Comparison of ENCODE assay signal across 11 mouse cellular contexts in the genomic region with DNA sequence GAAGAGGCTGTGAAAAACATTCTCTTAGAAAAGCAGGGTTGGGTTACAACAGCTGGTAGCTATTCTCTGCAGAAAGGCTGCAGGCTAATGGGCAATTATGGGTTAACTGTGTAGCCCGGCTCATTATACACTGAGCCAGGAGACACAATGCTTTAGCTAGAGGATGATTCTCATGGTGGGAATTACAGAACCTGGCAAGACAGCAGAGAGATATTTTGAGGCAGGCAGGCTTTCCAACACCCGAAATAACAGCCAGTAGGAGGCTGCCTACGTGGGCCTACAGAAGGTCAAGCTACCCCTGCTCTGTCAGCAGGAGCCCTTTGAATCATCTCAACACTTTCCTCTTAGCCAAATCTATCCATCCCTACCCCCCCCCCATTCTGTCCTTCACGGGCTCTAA.
DNase-seq lines count a peak whose midpoint lies in the region; ATAC-seq and TF ChIP-seq lines count a peak whose summit lies in the region.
"Had no signal": no experiment of that assay in that cellular context is flagged by ENCODE, and none has a peak within 500 bp of the region (broad histone marks: within the 10 kb centered on the region; RNA-seq: fewer than 3 reads in every experiment).

No protein-coding gene starts in this region.

- H3K27me3 ChIP-seq in forebrain, embryonic 15.5 days, result no peaks in the 10 kb centered on the region
- no peaks in the 10 kb centered on the region for H3K27me3 ChIP-seq in limb, embryonic 14.5 days (ENCODE audit: control insufficient read depth, insufficient read depth, low read length)
- no peaks in the 10 kb centered on the region for H3K27me3 ChIP-seq in intestine, postnatal 0 days (replicated peaks; ENCODE audit: control insufficient read depth, insufficient read depth, low read length)
- H3K27me3 ChIP-seq: liver, embryonic 15.5 days had no signal

- H3K4me1 ChIP-seq in forebrain, embryonic 15.5 days, result peaks cover 5% of the 10 kb centered on the region; the same call in 1 of the 2 replicates
- 0 out of 2 replicates have a peak, but pooled peaks cover 7% of the 10 kb centered on the region for H3K4me1 ChIP-seq in limb, embryonic 14.5 days (ENCODE audit: control insufficient read depth, insufficient read depth, low read length)
- no peaks in the 10 kb centered on the region for H3K4me1 ChIP-seq in intestine, postnatal 0 days (replicated peaks; ENCODE audit: control insufficient read depth, insufficient read depth, low read length)
- H3K4me1 ChIP-seq: liver, embryonic 15.5 days had no signal

- 23% methylated on average over 4 of the region's 4 CpGs for WGBS in forebrain, embryonic 15.5 days
- 42% methylated on average over 4 of the region's 4 CpGs for WGBS in limb, embryonic 14.5 days
- WGBS in intestine, postnatal 0 days, result 57% methylated on average over 4 of the region's 4 CpGs

- no peak for TF ChIP-seq CTCF in intestine, postnatal 0 days (IDR thresholded peaks at IDR 0.05; ENCODE audit: low read depth)

- H3K36me3 ChIP-seq in forebrain, embryonic 15.5 days, result no peaks in the 10 kb centered on the region
- no peaks in the 10 kb centered on the region for H3K36me3 ChIP-seq in limb, embryonic 14.5 days (ENCODE audit: control insufficient read depth, insufficient read depth, low read length)
- no peaks in the 10 kb centered on the region for H3K36me3 ChIP-seq in intestine, postnatal 0 days (ENCODE audit: control insufficient read depth, insufficient read depth)
- H3K36me3 ChIP-seq: liver, embryonic 15.5 days had no signal

- TF ChIP-seq POLR2A in limb, embryonic 14.5 days (IDR thresholded peaks at IDR 0.05; ENCODE audit: borderline replicate concordance, extremely low read depth, insufficient read depth, insufficient read length), result no peak

- H3K4me3 ChIP-seq in forebrain, embryonic 15.5 days, result no peak overlapping the region
- no peak overlapping the region for H3K4me3 ChIP-seq in limb, embryonic 14.5 days (replicated peaks; ENCODE audit: low read length)
- H3K4me3 ChIP-seq in intestine, postnatal 0 days (ENCODE audit: low read depth, low read length), result no peak overlapping the region
- H3K4me3 ChIP-seq: liver, embryonic 15.5 days had no signal

- no peak overlapping the region for H3K27ac ChIP-seq in forebrain, embryonic 15.5 days (replicated peaks)
- no peak overlapping the region for H3K27ac ChIP-seq in limb, embryonic 14.5 days (replicated peaks; ENCODE audit: low read depth, low read length)
- H3K27ac ChIP-seq in intestine, postnatal 0 days (ENCODE audit: low read depth, low read length), result no peak overlapping the region
- H3K27ac ChIP-seq: liver, embryonic 15.5 days had no signal

- DNase-seq in heart, adult 8-10 months (ENCODE audit: low spot score), result peak; percentile 54
- no peak for DNase-seq in heart, postnatal 25 days (ENCODE audit: low spot score)
- DNase-seq in embryo, embryonic 11 days, result peak; percentile 15
- peak; percentile 56 for DNase-seq in limb, embryonic 14.5 days (ENCODE audit: low spot score)
- no peak for DNase-seq in layer of hippocampus, postnatal 10 days (ENCODE audit: low spot score in 2 of 2)
- DNase-seq: kidney, postnatal 14 days; thymus, postnatal 14 days had no signal

- peak; percentile 57 for ATAC-seq in forebrain, embryonic 15.5 days (replicated peaks)
- ATAC-seq in limb, embryonic 14.5 days (ENCODE audit: low FRiP score, low read depth), result peak; percentile 78
- ATAC-seq in intestine, postnatal 0 days, result no peak

- intact Hi-C loops in heart, postnatal 25 days (cut with DNase I), result no loop called here

- no peaks in the 10 kb centered on the region for H3K9me3 ChIP-seq in forebrain, embryonic 15.5 days
- no peaks in the 10 kb centered on the region for H3K9me3 ChIP-seq in limb, embryonic 14.5 days (ENCODE audit: control insufficient read depth, low read length)
- H3K9me3 ChIP-seq in intestine, postnatal 0 days (ENCODE audit: control insufficient read depth), result no peaks in the 10 kb centered on the region
- H3K9me3 ChIP-seq: liver, embryonic 15.5 days had no signal

- no peak overlapping the region for H3K4me2 ChIP-seq in forebrain, embryonic 15.5 days (replicated peaks)
- no peak overlapping the region for H3K4me2 ChIP-seq in limb, embryonic 14.5 days (replicated peaks; ENCODE audit: low read depth, low read length, severe bottlenecking)
- no peak overlapping the region for H3K4me2 ChIP-seq in intestine, postnatal 0 days (replicated peaks; ENCODE audit: low read depth)
- H3K4me2 ChIP-seq: liver, embryonic 15.5 days; midbrain, embryonic 11.5 days had no signal

- H3K9ac ChIP-seq in forebrain, embryonic 15.5 days (replicated peaks), result no peak overlapping the region
- H3K9ac ChIP-seq in limb, embryonic 14.5 days (ENCODE audit: low read depth, low read length, severe bottlenecking), result no peak overlapping the region
- no peak overlapping the region for H3K9ac ChIP-seq in intestine, postnatal 0 days (ENCODE audit: low read depth, low read length)
- H3K9ac ChIP-seq: liver, embryonic 15.5 days had no signal

Comparison
In these comparisons a context has a peak if more than half of its experiments do, and no peak if none do; other contexts are left out.
1. DNase-seq: peak in heart, adult 8-10 months (single experiment), embryo, embryonic 11 days (single experiment) and limb, embryonic 14.5 days (single experiment); none in heart, postnatal 25 days (single experiment) and layer of hippocampus, postnatal 10 days (0 of 2).